Mouse (Mus musculus): Measurements from ENCODE around the gene Slc31a1.

The Slc31a1 gene

GRCm38 (mm10) chr4:62362437-62362836, 1.9 kb downstream of the Slc31a1 start:
- no peak for DNase-seq (ENCODE audit: low spot score in 2 of 2)

DNA sequence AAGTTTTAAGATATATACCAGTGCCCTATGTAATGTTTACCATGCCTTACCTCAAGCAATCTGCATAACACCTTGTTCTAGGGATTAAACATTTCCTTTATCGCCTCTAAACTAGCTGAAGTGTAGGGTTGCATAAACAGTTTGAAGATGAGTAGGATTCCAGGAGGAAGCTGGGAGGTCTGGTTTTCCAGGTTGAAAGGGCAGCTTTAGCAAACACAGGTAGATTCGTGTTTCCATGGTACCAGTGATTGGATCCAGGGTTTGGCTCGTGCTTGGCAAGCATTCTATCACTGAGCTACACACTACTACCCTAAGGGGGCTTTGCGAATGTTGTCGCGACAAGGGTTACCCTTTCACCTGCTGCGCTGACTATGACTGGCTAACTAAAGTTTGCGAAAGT, 3.8 kb downstream of the Slc31a1 start:
- no peak for DNase-seq (ENCODE audit: low spot score in 2 of 2)

DNA sequence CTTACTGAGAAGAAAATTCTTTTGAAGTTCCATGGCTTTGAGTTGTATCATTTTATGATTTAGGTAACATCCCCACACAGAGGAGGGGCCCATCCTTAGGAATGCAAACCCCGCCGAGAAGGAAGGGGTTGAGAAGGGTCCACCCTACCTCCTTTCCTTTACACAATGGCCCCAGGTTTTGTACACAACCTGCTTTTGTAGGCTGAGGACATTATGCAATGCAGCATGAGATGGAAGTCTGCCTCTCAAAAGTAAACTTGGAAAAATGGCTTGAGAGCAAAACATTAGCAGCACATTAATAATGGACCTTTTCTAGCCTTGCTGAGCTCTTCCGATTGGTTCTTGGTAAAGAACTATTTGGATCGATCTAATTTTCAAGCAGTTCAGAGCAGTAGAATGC, 5.8 kb downstream of the Slc31a1 start:
- DNase-seq (ENCODE audit: low spot score in 2 of 2): no peak

- DNase-seq (ENCODE audit: low spot score in 2 of 2): no peak
These were observed 7.1 kb downstream of the Slc31a1 start for GRCm38 (mm10) chr4:62367586-62367985.

- DNase-seq (ENCODE audit: low spot score in 2 of 2): no peak
These were observed 8.6 kb downstream of the Slc31a1 start for GRCm38 (mm10) chr4:62369091-62369490.

GRCm38 (mm10) chr4:62372410-62372809, 11.9 kb downstream of the Slc31a1 start:
- DNase-seq (ENCODE audit: low spot score in 2 of 2): no peak

- DNase-seq (ENCODE audit: low spot score in 2 of 2): no peak
These were observed 12.4 kb downstream of the Slc31a1 start for GRCm38 (mm10) chr4:62372818-62373520.

- DNase-seq (ENCODE audit: low spot score in 2 of 2): no peak
These were observed 13.1 kb downstream of the Slc31a1 start for GRCm38 (mm10) chr4:62373668-62374067.

DNA sequence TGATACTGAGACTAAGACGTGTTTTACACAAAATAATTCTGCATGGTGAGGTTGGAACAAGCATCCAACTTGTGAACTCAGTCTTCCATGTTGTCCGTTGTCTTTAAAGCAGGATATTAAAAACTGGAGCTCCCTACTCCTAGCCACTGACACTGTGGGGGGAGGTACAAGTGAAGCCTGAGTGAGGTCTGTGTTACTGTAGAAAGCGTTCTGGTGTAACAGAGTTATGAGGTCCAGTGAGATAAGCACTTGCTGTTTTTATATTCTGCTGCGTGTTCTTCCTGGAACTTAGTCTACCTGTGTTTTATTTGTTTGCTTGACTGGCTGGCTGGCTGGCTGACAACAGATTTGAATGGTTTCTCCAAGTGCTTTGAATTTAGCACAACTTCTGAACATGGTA, 13.8 kb downstream of the Slc31a1 start:
- DNase-seq (ENCODE audit: low spot score in 2 of 2): no peak

DNA sequence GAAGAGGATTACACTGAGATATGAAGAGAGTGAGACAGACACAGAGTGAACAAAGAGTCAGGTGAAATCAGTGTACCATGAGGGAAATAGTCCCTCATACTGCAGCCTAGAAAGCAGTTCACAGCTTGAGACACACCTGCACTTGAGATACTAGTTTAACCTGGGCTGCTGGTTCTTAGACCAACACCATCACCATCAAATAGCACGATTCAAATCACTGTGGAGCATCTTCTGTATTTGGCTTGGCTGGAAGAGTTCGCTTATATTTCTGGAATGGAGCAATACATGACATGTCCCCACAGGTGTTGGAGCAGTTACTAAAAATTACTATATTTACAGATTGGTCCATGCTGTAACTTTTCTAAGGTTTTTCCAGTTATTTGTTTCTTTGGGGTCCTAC, 15.6 kb downstream of the Slc31a1 start:
- no peak for DNase-seq (ENCODE audit: low spot score in 2 of 2)

GRCm38 (mm10) chr4:62379724-62380381, 19.3 kb downstream of the Slc31a1 start:
- DNase-seq (ENCODE audit: low spot score in 2 of 2): no peak

DNA sequence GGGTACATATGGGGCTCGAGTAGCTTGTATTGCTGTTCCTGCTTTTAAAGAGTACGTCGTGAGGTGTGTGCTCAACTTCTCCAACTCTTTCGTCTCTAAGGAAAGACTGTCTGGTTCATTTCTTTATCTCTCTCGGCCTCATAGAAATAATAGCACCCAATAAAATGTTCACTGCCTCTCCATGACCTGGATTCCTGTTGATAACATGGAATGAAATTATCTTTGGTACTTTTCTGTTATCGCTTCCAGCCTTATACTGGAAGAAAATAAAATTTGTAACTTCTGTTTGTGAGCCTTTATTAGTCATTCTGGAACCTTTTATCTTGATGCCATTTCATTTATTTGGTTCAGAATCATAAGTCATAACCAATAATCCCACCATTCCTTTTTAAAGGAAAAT, 22.7 kb downstream of the Slc31a1 start:
- DNase-seq (ENCODE audit: low spot score in 2 of 2): no peak

GRCm38 (mm10) chr4:62383752-62384151, 23.2 kb downstream of the Slc31a1 start:
- no peak for DNase-seq (ENCODE audit: low spot score in 2 of 2)

DNA sequence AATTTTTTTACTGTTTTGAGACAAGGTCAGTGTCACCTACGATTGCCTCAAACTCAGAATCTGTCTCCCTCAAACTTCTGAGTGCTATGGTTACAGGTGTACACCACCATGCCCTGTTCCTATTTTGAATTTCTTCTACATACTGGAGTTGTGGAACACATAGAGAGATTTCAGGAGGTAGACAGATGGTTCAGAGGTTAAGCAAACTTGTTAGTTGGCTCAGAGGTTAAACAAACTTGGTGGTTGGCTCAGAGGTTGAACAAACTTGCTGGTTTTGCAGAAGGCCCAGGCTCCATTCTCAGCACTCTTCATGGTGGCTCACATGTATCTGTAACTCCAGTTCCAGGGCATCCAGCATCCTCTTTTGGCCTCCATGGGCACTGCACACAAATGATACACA, 23.6 kb downstream of the Slc31a1 start:
- no peak for DNase-seq (ENCODE audit: low spot score in 2 of 2)

DNA sequence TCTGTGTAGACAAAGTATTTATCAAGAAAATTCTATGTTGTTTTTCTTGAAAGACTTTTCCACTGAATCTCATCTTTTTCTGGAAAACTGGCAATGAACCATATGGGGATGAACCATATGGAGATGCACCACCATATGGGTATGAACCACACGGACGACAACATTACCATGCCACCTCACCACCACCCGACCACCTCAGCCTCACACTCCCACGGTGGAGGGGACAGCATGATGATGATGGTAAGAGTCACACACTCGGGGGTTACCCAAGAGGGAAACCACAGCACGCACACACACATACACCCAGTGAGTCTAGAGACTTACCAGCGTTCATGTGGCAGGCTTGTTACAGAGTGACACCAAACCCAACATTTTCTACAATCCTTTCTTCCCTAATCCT, 24.9 kb downstream of the Slc31a1 start:
- DNase-seq (ENCODE audit: low spot score in 2 of 2): no peak

DNA sequence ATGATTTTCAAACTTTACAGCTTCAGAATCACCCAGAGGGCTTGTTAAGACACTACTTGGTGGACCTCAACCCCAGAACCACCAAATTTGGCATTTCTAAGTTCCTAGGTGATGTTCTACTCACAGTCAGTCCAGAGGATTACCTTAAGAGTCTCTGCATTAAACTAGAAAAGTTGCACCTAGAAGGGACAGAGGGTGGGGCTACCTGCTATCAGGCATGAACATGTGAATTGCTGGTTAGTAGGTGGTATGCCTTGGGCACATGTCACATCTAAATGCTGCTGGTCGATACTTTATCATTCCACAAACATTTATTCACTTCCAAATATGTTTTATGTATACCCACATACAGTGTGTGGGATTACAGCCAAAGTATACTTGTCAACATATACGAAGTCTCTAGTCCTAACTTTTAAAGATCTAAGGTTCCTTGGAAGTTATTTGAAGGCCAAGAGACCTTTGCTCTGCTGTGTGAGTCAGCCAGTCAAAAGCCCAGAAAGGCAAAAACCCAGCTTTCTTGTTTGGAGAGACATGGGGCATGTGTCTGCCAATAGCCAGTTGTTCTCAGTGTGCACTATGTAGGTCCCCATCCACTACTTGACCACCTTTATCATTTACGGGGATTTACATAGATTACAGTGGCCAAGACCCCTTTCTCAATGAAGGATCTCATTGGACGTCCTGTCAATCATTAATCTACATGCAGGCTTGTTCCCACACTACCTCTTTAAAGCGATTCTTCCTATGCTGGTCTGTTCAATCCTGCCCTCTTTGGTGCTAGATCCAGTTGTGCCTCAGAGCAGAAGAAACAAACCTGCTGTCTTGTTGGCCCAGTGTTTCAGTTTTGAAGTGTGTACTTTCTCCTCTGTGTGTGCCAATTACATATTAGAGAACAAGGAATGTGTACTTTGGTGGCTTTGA, 29.3 kb downstream of the Slc31a1 start:
- DNase-seq (ENCODE audit: low spot score in 2 of 2): no peak

- DNase-seq (ENCODE audit: low spot score in 2 of 2): no peak
These were observed 31.4 kb downstream of the Slc31a1 start for GRCm38 (mm10) chr4:62391892-62392291.

GRCm38 (mm10) chr4:62393459-62393858, 32.9 kb downstream of the Slc31a1 start:
- DNase-seq (ENCODE audit: low spot score in 2 of 2): no peak

- DNase-seq (ENCODE audit: low spot score in 2 of 2): no peak
These were observed 35.3 kb downstream of the Slc31a1 start for GRCm38 (mm10) chr4:62395806-62396205.

DNA sequence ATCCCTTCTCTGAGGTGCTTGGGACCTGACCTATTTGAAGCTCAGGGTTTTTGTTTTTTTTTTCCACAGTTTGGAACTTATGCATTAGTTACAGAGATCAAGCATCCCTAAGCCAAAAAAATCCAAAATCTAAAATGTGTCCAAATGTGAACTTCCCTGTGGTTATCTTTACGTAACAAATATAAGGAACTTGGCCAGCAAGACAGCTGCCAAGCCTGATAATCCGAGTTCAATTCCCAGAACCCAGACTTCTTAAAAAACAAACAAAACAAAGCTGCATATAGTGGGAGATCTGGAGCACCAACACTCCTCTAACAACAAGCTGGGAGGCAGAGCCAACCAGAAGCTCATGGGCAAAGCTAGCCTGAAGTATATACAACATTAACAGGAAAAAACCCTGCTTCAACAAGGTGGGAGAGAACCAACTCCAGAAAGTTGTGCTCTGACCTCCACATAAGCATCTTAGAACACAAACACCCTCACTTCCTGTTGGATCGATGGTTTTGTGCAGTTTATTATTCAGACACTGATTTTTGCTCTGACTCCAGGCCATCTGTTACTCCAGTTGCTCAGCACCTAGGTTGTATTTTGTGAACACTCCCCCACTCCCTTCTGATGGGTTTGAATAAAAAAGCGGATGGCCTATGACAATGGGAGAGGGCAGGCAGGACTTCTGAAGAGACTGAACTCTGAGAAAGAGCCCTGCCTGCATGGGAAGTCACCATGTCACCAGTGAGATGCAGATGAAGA, 37.3 kb downstream of the Slc31a1 start:
- DNase-seq (ENCODE audit: low spot score in 2 of 2): no peak

GRCm38 (mm10) chr4:62398956-62399355, 38.4 kb downstream of the Slc31a1 start:
- no peak for DNase-seq (ENCODE audit: low spot score in 2 of 2)

- DNase-seq (ENCODE audit: low spot score in 2 of 2): no peak
These were observed 45.6 kb downstream of the Slc31a1 start for GRCm38 (mm10) chr4:62406133-62406532.

All from spleen, postnatal 10 days (tissue).